Mouse (Mus musculus) intestine, embryonic 14.5 days (tissue): Measurements from ENCODE around the gene Mief1. TPM values are rescaled to one million over a fixed set of nuclear protein-coding genes. Genes with fewer than 3 reads are reported as not detected.

ENCODE experiments used
- ATAC-seq: fragments of 200-750 bp; cut with Nextera tagmentation; replicated peaks from 2 replicates; pipeline ENCODE4 v1.8.0; 2017; ENCODE audit warnings: low read depth, moderate number of reproducible peaks, moderate TSS enrichment, moderate library complexity; ENCODE audit not compliant: low FRiP score, low TSS enrichment
- DNase-seq: peaks from one replicate; pipeline ENCODE4 v3.0.0-alpha.2; 2018; ENCODE audit warnings: low spot score
- H3K27ac ChIP-seq: fragments of 300-500 bp; sonication (generic); 2 replicates; pipeline ENCODE4 v1.5.1; 2014; ENCODE audit warnings: low read depth, mild to moderate bottlenecking, control low read depth
- H3K27me3 ChIP-seq: fragments of 300-500 bp; sonication (generic); replicated peaks from 2 replicates; pipeline ENCODE4 v1.6.1; 2014; ENCODE audit warnings: low read length, control low read depth; ENCODE audit not compliant: control insufficient read depth, insufficient read depth
- H3K36me3 ChIP-seq: fragments of 300-500 bp; sonication (generic); 2 replicates; pipeline ENCODE4 v1.6.1; 2014; ENCODE audit warnings: low read length, control low read depth; ENCODE audit not compliant: control insufficient read depth, insufficient read depth
- H3K4me1 ChIP-seq: fragments of 300-500 bp; sonication (generic); replicated peaks from 2 replicates; pipeline ENCODE4 v1.6.1; 2014; ENCODE audit warnings: low read length, control low read depth, mixed read lengths; ENCODE audit not compliant: control insufficient read depth, insufficient read depth
- H3K4me2 ChIP-seq: fragments of 300-500 bp; sonication (generic); 2 replicates; pipeline ENCODE4 v1.6.1; 2014; ENCODE audit warnings: low read length
- H3K4me3 ChIP-seq: fragments of 300-500 bp; sonication (generic); 2 replicates; pipeline ENCODE4 v1.5.1; 2014; ENCODE audit warnings: low read depth, low read length, control low read depth, mixed read lengths
- H3K9ac ChIP-seq: fragments of 300-500 bp; sonication (generic); 2 replicates; pipeline ENCODE4 v1.6.1; 2014; ENCODE audit warnings: mild to moderate bottlenecking, low read length
- H3K9me3 ChIP-seq: fragments of 300-500 bp; sonication (generic); 2 replicates; pipeline ENCODE4 v1.6.1; 2016; ENCODE audit warnings: low read length, control low read depth; ENCODE audit not compliant: control insufficient read depth
- WGBS: fragments of 180-500 bp; shearing (Covaris S2); extraction: QIAGEN DNeasy Blood & Tissue Kit; methylation state at CpG from one replicate; pipeline ENCODE4 v1.1.7; 2014; 5-methylcytosine and 5-hydroxymethylcytosine counted together
- polyA plus RNA-seq: library from polyadenylated mRNA; unstranded; fragments of >200 nt; fragmentation: Nextera tagmentation; extraction: Ambion mirVana; gene quantifications from 2 replicates; pipeline ENCODE4 v1.2.1, GENCODE M21; 2014

The Mief1 gene
- polyA plus RNA-seq, 1 experiment from 2014 or later, result 32.0 TPM

DNA sequence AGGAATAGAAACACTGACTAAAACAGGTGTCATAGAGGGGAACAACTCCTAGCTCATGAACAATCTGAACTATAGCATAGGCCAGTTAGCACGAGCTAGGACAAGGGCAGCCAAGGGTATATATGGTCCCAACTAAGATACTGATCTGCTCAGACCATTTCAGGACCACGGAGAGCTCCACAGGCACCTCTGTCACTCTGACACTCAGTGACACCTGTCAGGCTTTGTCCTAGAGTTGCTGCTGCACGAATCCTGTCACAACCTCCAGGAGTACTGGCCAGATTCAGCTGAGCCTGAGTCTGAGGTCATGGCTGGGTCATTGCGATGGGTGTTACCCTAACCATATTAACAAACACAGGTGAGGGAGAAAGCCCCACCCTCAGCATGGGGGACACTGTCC is 30.4 kb upstream of the Mief1 start:
- no peaks in the 10 kb centered on the region for H3K36me3 ChIP-seq
- no peaks in the 10 kb centered on the region; the same call in 1 of the 2 replicates for H3K9me3 ChIP-seq
- H3K4me2 ChIP-seq, result no peak overlapping the region
- DNase-seq, result peak; percentile 66
- no peak overlapping the region for H3K27ac ChIP-seq
- H3K9ac ChIP-seq, result no peak overlapping the region
- ATAC-seq, result no peak
- H3K27me3 ChIP-seq, result no peaks in the 10 kb centered on the region
- H3K4me3 ChIP-seq, result no peak overlapping the region
- no peaks in the 10 kb centered on the region for H3K4me1 ChIP-seq
- 29% methylated on average over 4 of the region's 4 CpGs for WGBS

DNA sequence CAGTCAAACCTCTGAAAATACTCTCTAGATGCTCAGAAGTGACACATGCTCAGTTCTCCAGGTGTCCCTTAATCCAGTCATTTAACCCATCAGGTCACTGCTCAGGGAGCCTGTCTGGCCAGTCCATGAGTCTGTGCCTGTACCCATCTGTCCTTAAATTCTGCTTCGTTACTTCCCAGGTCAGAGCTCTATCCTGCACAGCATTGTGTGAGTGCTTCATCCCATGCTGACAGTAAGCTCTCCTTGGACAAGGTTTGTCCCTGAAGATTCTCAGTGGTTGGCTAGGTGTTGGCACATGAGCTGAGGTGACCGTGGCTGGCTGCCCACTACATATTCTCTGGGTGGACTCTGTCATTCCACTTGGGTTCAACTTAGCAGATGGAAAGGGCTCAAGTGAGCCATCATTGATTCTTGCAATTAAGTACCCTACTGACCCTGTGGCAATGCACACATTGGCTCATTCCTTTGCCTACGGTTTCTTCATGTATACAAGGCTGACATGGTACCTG is 27.7 kb upstream of the Mief1 start:
- Histone ChIP-seq H3K9me3 (no peaks in the 10 kb centered on the region), H3K4me2 (no peak overlapping the region), H3K27ac (no peak overlapping the region), H3K9ac (no peak overlapping the region), H3K4me3 (no peak overlapping the region), H3K36me3 (peaks cover 2% of the 10 kb centered on the region), H3K4me1 (no peaks in the 10 kb centered on the region), H3K27me3 (no peaks in the 10 kb centered on the region)
- 79% methylated on average over 3 of the region's 3 CpGs for WGBS
- DNase-seq (no peak), ATAC-seq (no peak)

DNA sequence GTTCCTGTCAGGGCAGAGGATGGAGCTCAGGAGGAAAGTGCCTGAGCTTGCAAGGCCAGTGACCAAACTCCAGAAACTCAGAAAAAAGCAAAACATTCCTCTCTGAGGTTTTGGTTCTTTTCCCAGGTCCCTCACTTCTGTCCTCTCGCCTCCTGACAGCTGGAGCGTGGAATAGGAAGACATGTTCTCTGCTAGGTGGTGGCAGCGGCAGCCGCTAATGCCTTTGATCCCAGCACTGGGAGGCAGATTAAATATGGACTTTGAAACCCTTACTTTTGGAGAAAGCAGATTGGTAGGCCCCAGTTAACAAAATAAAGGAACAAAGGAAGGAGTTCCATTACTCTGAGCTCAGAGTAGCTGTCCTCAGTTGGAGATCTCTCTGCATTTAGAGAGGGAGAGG is 25.4 kb upstream of the Mief1 start:
- Histone ChIP-seq H3K36me3 (peaks cover 23% of the 10 kb centered on the region), H3K9me3 (no peaks in the 10 kb centered on the region), H3K27me3 (no peaks in the 10 kb centered on the region), H3K4me1 (no peaks in the 10 kb centered on the region), H3K9ac (no peak overlapping the region), H3K4me3 (no peak overlapping the region), H3K27ac (no peak overlapping the region), H3K4me2 (no peak overlapping the region)
- DNase-seq, result no peak
- no peak for ATAC-seq
- 56% methylated on average over 4 of the region's 4 CpGs for WGBS

DNA sequence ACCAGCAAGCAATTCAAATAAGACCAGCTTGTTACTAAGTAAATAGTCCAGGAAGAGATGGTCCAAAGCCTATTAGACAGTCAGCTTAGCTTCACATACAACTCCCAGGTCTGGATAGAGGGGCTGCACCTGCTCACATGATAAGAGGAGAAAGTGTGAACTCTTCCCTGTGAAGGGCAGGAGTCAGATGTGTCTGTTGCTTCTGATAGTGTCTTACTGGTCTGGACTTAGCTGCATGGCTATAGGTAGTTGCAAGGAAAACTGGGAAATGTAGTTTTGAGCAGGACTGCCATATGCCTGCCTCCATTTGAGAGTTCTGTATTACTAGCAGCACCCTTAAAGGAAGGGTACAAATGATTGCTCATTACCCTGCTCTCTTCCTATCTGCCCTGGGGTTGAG is 20.1 kb upstream of the Mief1 start:
- no peak for DNase-seq
- H3K36me3 ChIP-seq, result peaks cover 33% of the 10 kb centered on the region

DNA sequence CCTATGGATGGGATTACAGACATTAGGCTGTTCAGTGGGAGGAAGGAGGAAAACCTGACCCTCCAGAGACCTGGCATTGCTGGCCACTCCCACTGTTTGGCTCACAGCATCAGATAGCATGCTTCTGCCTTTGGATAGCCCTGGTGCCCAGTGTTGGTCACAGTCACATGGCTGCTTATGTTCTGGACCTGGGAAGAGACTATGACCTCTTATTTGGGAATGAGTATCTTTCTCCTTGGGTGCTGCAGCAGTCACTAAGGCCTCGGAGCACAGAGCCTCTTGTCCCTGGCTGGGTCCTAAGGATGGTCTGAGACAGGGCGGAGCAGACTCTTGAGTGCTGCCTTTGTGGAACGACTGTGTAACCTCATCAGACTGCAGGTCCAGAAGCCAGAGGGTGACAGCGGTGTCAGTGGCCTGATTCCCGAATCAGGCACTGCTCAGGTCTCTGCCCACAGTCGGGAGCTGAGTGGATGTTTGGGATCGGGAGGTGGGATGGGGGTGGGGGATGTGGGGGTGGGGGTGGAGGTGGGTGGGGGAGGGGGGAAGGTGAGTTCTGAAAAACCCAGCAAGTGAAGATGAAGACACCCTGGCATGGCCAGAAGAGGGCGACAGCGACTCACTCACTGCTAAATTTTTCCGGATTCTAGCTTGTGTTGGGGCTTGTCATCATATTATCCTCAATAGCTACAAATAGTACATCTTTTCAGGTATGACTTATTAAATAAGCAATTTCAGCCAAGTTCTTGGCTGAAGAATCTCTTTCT is 17.9 kb upstream of the Mief1 start:
- H3K9me3 ChIP-seq, result no peaks in the 10 kb centered on the region
- H3K4me1 ChIP-seq, result 0 out of 2 replicates have a peak, but pooled peaks cover 3% of the 10 kb centered on the region
- no peak for ATAC-seq
- DNase-seq, result no peak
- no peak overlapping the region for H3K4me3 ChIP-seq
- no peak overlapping the region for H3K9ac ChIP-seq
- no peak overlapping the region for H3K4me2 ChIP-seq
- WGBS, result 16% methylated on average over 10 of the region's 10 CpGs
- H3K36me3 ChIP-seq, result peaks cover 33% of the 10 kb centered on the region
- no peaks in the 10 kb centered on the region for H3K27me3 ChIP-seq
- H3K27ac ChIP-seq, result no peak overlapping the region

More for the DNA sequence above, 20.1 kb upstream of the Mief1 start:
- H3K4me2 ChIP-seq, result no peak overlapping the region
- H3K4me1 ChIP-seq, result no peaks in the 10 kb centered on the region
- H3K4me3 ChIP-seq, result no peak overlapping the region
- H3K27ac ChIP-seq, result no peak overlapping the region
- H3K9ac ChIP-seq, result no peak overlapping the region
- no peak for ATAC-seq
- H3K27me3 ChIP-seq, result no peaks in the 10 kb centered on the region
- H3K9me3 ChIP-seq, result no peaks in the 10 kb centered on the region

DNA sequence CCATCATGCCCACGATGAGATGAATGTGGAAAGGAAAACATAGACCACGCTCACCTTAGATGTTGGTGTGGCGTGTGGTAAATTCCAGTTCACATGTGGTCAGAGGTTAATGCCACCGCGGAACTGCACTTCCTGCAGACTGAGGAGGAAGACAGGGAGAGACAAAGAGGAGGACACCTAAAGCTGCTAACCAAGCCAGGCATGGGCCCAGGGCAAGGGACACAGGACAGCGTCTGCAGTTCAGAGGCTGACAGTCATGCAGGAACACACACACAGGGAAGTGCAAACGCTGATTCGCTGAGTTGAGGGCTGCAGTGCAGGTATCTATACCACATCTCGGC is 17.4 kb upstream of the Mief1 start:
- Histone ChIP-seq H3K9me3 (no peaks in the 10 kb centered on the region), H3K4me2 (no peak overlapping the region), H3K36me3 (peaks cover 27% of the 10 kb centered on the region), H3K27me3 (no peaks in the 10 kb centered on the region), H3K4me1 (0 out of 2 replicates have a peak, but pooled peaks cover 3% of the 10 kb centered on the region), H3K27ac (no peak overlapping the region), H3K4me3 (no peak overlapping the region), H3K9ac (no peak overlapping the region)
- ATAC-seq (no peak), DNase-seq (no peak)
- 59% methylated on average over 9 of the region's 9 CpGs for WGBS

DNA sequence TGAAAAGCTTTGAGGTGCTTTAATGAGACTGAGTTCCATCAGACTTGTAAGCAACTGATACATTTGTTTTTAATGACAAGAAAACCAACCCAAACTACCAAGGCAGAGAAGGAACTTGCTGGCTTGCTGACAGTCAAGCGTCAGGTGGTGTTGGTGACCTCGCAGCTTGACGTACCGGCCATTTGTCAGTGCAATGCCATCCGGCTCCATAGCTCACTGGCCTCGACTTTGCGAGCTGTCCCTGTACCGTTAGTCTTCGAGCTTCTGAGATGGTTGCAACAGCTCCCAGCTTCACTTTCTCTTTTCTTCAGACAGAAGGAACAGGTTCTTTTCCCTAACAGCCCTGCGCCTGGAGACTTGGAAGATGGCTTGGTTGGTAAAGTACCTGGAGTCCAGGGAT is 16.3 kb upstream of the Mief1 start:
- Histone ChIP-seq H3K9me3 (no peaks in the 10 kb centered on the region), H3K9ac (no peak overlapping the region), H3K36me3 (peaks cover 17% of the 10 kb centered on the region), H3K4me3 (no peak overlapping the region), H3K27me3 (no peaks in the 10 kb centered on the region), H3K4me2 (no peak overlapping the region), H3K27ac (no peak overlapping the region), H3K4me1 (0 out of 2 replicates have a peak, but pooled peaks cover 3% of the 10 kb centered on the region)
- WGBS, result 82% methylated on average over 10 of the region's 10 CpGs
- DNase-seq (no peak), ATAC-seq (no peak)

DNA sequence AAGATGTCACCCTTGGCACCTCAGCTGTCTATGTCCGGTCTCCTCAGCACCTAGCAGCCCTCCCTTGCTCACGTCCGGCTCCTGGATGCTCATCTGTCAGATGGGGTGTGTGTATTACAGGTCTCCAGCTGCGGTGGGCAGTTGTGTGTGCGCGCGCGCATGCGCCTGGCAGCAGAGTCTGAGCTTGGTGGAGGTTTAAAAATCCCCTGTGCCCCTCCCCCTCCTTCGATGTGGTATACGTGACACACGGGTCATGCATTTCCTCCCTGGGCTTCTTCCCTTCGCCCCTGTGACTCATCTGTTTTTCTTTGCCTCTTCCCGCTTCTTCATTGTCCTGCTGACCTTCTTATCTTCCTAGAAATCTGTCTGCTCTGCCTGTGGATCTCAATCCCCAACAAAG is 14.6 kb upstream of the Mief1 start:
- ATAC-seq (peak; percentile 53; the same call in 1 of the 2 replicates), DNase-seq (no peak)
- Histone ChIP-seq H3K27ac (no peak overlapping the region), H3K36me3 (0 out of 2 replicates have a peak, but pooled peaks cover 7% of the 10 kb centered on the region), H3K4me1 (0 out of 2 replicates have a peak, but pooled peaks cover 3% of the 10 kb centered on the region), H3K9ac (no peak overlapping the region), H3K27me3 (no peaks in the 10 kb centered on the region), H3K4me3 (no peak overlapping the region), H3K4me2 (peak overlapping the region; percentile 30; the same call in 1 of the 2 replicates), H3K9me3 (no peaks in the 10 kb centered on the region)
- WGBS, result 20% methylated on average over 14 of the region's 14 CpGs
